Mouse (Mus musculus): ENCODE measurements around the gene Ppp1r12b. TPM values are rescaled to one million over a fixed set of nuclear protein-coding genes. Genes with fewer than 3 reads are reported as not detected.

Ppp1r12b gene
- total RNA-seq, 2 experiments from 2014 or later: 76.6 to 77.5 TPM

DNA sequence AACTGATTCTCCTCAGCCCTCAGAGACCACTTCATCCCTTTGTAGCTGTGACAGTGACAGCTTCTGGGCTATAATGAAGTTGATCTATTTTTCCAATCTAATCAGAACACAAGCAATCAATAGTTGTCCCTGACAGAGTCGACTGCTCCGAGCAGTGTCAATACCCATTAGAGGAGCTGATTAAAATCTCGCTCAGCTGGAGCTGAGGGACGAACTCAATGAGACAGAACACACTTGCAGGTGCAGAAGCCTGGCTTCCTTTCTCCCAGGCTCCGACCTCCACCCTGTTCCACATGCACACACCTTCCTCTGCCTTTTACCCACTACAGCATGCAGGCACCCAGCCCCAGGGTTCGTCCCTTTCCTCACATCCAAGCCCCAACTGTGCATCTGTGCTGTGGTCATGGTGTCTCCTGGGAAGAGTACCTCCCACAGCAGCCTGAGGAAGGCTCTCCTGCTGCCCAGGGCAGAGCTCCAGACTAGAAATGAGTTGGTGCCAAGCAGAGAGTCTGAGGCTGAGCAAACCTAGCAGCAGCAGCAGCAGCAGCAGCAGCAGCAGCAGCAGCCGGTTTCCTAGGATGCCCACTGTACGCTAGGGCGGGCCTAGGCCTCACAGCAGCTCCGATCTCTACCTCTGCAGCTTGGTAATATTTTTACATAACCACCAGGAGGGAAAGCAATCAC is 199.4 kb downstream of the Ppp1r12b start:
- no peak for TF ChIP-seq CTCF (conservative IDR thresholded peaks at IDR 0.05)
- Histone ChIP-seq H3K27ac (peak overlapping the region; percentile 77), H3K4me3 (no peak overlapping the region)
- no peak for DNase-seq (ENCODE audit: low spot score in 2 of 2)

DNA sequence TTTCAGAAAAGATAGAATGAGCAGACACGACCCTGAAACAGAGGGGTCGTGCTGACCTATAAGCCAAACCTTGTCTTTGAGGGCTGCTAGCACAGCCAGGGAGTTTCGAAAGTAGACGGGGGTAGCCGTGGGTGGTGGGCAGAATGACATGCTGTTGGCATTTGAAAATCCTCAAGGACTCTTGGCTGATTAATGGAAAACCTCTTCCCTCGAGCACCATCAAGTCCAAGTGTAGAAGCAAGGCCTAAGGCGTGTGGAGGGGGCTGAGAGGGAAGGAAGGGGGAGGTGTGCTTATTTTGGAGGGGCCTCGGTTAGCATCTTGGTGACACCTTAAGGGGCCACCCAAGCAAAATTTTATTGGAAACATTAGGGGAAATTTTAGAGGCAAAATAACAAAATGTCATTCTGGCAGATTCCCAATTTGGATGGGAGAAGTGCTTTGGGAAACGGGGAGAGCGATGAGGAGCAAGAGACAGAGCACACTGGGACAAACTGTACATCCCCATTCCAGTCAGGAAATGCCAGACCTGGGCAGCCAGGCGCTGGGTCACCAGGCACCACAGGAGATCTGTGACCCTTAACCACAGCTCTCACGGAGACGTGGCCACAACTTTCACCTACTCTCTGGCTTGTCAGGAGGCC is 200.1 kb downstream of the Ppp1r12b start:
- H3K4me3 ChIP-seq: no peak overlapping the region
- TF ChIP-seq CTCF (conservative IDR thresholded peaks at IDR 0.05): no peak
- H3K27ac ChIP-seq: peak overlapping the region; percentile 77
- no peak for DNase-seq (ENCODE audit: low spot score in 2 of 2)

- no peak overlapping the region for H3K27ac ChIP-seq
- no peak for DNase-seq (ENCODE audit: low spot score in 2 of 2)
- no peak for TF ChIP-seq CTCF (conservative IDR thresholded peaks at IDR 0.05)
- H3K4me3 ChIP-seq: no peak overlapping the region
Observed at GRCm38 (mm10) chr1:134754818-134755217, 200.9 kb downstream of the Ppp1r12b start.

DNA sequence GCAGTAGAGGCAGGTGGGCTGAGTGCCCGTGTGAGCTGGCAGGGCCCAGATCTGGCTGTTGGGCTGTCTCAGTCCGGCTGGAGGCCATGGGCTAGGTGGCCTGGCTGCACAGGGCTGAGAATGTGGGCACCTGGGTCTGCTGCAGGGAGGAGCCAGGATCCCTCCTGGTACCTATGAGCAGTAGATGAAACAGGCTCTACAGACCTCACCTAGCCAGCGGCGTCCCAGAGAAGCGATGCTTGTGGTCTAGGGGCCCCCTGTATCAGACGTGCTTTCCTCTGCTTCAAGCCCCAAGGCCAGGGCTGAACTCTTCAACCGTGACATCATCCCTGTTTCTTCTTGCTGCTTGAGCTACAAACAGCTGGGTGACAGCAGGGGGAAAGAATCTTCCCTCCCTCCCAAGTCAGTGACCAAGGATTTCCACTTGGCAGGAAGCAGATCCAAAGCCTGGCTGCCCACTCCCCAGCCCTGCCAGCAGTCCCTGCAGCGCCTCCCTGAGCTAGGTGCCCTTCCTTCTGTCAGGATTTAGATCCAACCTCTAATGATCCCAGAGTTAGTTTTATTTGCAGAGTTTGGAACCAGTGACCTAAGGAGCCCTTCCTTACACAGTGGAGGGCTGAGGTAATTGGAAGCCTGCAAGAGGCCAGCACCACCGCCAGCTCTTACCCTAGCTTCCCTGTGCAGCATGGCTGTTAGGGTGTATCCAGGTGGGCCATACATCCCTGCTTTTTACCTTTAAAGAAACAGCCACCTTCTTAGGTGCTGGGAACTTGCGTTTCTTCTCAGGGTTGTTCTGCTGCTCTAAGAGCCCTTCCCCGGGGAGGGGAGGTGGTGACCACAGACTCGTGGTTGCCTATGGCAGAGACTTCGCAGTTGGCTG is 201.8 kb downstream of the Ppp1r12b start:
- H3K4me3 ChIP-seq: no peak overlapping the region
- no peak overlapping the region for H3K27ac ChIP-seq
- TF ChIP-seq CTCF (conservative IDR thresholded peaks at IDR 0.05): no peak
- DNase-seq (ENCODE audit: low spot score in 2 of 2): no peak

- no peak for TF ChIP-seq CTCF (conservative IDR thresholded peaks at IDR 0.05)
- H3K27ac ChIP-seq: no peak overlapping the region
- DNase-seq (ENCODE audit: low spot score in 2 of 2): no peak
- no peak overlapping the region for H3K4me3 ChIP-seq
Observed at GRCm38 (mm10) chr1:134752447-134752846, 203.3 kb downstream of the Ppp1r12b start.

- no peak overlapping the region for H3K27ac ChIP-seq
- H3K4me3 ChIP-seq: no peak overlapping the region
- no peak for DNase-seq (ENCODE audit: low spot score in 2 of 2)
- no peak for TF ChIP-seq CTCF (conservative IDR thresholded peaks at IDR 0.05)
Observed at GRCm38 (mm10) chr1:134749889-134750288, 205.9 kb downstream of the Ppp1r12b start.

GRCm38 (mm10) chr1:134747236-134748174 is 208.2 kb downstream of the Ppp1r12b start:
- TF ChIP-seq CTCF (conservative IDR thresholded peaks at IDR 0.05): 0 out of 2 replicates have a peak, but pooled peaks have one; percentile 15
- H3K4me3 ChIP-seq: no peak overlapping the region

DNA sequence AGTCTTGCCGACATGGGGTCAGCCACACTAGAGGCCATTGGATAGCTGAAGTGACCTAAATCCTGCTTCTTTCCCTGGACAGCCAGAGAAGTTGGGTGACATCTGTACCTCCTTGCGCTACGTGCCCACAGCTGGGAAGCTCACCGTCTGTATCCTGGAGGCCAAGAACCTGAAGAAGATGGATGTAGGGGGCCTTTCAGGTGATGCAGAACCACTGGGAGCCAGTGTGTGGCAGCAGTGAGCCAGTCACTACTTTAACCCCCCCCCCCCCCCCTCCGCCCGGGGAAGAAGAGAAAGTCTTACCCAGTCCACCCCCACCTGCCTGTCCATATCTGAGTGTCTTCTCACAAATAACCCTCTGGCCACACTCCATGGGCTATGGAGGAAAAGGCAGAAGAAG is 210.1 kb downstream of the Ppp1r12b start:
- H3K27ac ChIP-seq: no peak overlapping the region
- peak; percentile 84 for TF ChIP-seq CTCF (conservative IDR thresholded peaks at IDR 0.05)
- no peak overlapping the region for H3K4me3 ChIP-seq
- DNase-seq (ENCODE audit: low spot score in 2 of 2): no peak

More at GRCm38 (mm10) chr1:134747236-134748174, 208.2 kb downstream of the Ppp1r12b start:
- H3K27ac ChIP-seq: no peak overlapping the region
- DNase-seq (ENCODE audit: low spot score in 2 of 2): no peak

DNA sequence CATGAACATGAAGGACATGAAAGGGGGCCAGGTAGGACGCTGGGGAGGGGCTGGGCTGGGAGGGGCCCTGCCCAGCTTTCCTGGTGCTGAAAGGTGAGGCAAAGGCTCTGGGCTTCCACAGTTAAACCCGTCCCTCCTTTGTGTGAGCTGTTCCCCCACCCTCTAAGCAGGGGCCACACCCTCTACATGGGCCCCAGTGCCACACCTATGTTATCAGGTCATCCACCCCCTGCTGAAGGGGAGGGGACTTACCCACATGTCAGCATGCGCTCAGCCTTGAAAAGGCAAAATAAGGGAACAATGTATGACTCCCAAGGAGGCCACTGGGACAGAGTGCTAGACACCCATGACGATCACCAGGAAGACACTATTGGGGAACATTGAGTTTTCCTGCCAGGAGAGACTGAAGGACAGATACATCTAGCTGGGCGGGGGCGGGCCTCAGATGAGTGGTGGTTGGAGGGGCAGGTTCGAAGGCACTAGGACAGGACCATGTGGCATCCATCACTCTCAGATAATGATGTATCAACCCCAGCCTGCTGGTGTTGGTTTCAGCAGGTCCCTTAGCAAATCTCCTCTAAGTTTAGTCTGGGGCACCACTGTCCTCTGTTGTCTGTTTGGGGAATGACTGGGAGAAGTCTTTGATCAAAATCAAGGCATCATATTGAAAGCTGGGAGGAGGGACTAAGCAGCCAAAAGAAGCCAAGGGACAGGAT is 213.6 kb downstream of the Ppp1r12b start:
- no peak overlapping the region for H3K27ac ChIP-seq
- H3K4me3 ChIP-seq: no peak overlapping the region
- no peak for DNase-seq (ENCODE audit: low spot score in 2 of 2)
- peak; percentile 37 for TF ChIP-seq CTCF (conservative IDR thresholded peaks at IDR 0.05)

GRCm38 (mm10) chr1:134741433-134741832 is 214.3 kb downstream of the Ppp1r12b start:
- no peak overlapping the region for H3K27ac ChIP-seq
- TF ChIP-seq CTCF (conservative IDR thresholded peaks at IDR 0.05): peak; percentile 27
- H3K4me3 ChIP-seq: no peak overlapping the region
- DNase-seq (ENCODE audit: low spot score in 2 of 2): no peak

DNA sequence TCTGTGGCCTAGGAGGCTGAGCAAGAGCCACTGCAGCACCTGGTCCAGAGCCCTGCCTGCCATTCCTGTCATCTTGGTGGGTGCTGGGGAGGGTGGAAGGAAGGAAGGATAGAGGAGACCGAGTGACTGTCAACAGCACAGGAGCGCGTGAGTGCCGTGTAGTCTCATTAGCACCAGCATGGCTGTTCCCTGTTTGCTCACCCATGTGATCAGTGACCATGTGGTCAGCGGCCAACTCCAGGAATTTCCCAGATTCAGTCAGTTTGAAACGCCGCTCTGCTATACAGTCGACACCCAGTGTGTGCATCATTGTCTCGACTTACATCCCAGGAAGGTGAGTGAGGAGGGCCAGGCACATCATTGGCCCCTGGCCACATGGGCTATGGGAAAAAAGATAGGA is 218.3 kb downstream of the Ppp1r12b start:
- H3K27ac ChIP-seq: no peak overlapping the region
- no peak for TF ChIP-seq CTCF (conservative IDR thresholded peaks at IDR 0.05)
- DNase-seq (ENCODE audit: low spot score in 2 of 2): no peak
- no peak overlapping the region for H3K4me3 ChIP-seq

All from layer of hippocampus, adult 2 months (tissue).